Mouse (Mus musculus): ENCODE data around the gene Mapre1. TPM values are rescaled to one million over a fixed set of nuclear protein-coding genes. Genes with fewer than 3 reads are reported as not detected.
"Not testable (repeated sequence)": the region's sequence is repeated elsewhere in the genome, so short reads cannot be mapped to it uniquely, and the experiment has no call there.

Gene Mapre1
- polyA plus RNA-seq, 1 experiment from 2014 or later = 438 TPM

- H3K27ac ChIP-seq = no peak overlapping the region
- no peak overlapping the region for H3K4me3 ChIP-seq
- no peak overlapping the region for H3K9ac ChIP-seq
- no peaks in the 10 kb centered on the region for H3K27me3 ChIP-seq
- H3K4me2 ChIP-seq = no peak overlapping the region
- H3K36me3 ChIP-seq = 0 out of 2 replicates have a peak, but pooled peaks cover 4% of the 10 kb centered on the region
- no peak for ATAC-seq (ENCODE audit: low FRiP score)
- H3K9me3 ChIP-seq = no peaks in the 10 kb centered on the region
- 80% methylated on average over 4 of the region's 4 CpGs for WGBS
- H3K4me1 ChIP-seq (replicated peaks) = peaks cover 12% of the 10 kb centered on the region
These were observed 40.1 kb downstream of the Mapre1 start for GRCm38 (mm10) chr2:153781181-153781580.

GRCm38 (mm10) chr2:153784668-153785067, 43.6 kb downstream of the Mapre1 start:
- H3K9ac ChIP-seq = no peak overlapping the region
- no peaks in the 10 kb centered on the region for H3K4me1 ChIP-seq (replicated peaks)
- no peaks in the 10 kb centered on the region for H3K27me3 ChIP-seq
- no peak overlapping the region for H3K4me3 ChIP-seq
- 98% methylated on average over 2 of the region's 2 CpGs for WGBS
- ATAC-seq (ENCODE audit: low FRiP score) = no peak
- H3K27ac ChIP-seq = no peak overlapping the region
- H3K9me3 ChIP-seq = no peaks in the 10 kb centered on the region
- H3K4me2 ChIP-seq = no peak overlapping the region
- no peaks in the 10 kb centered on the region for H3K36me3 ChIP-seq

- Histone ChIP-seq H3K9ac (no peak overlapping the region), H3K4me2 (no peak overlapping the region), H3K27ac (no peak overlapping the region), H3K36me3 (no peaks in the 10 kb centered on the region), H3K9me3 (no peaks in the 10 kb centered on the region), H3K4me3 (no peak overlapping the region), H3K4me1 (replicated peaks) (no peaks in the 10 kb centered on the region), H3K27me3 (no peaks in the 10 kb centered on the region)
- ATAC-seq (ENCODE audit: low FRiP score) = no peak
These were observed 52.3 kb downstream of the Mapre1 start for GRCm38 (mm10) chr2:153793366-153793765.

GRCm38 (mm10) chr2:153795090-153795489, 54.0 kb downstream of the Mapre1 start:
- H3K4me2 ChIP-seq = no peak overlapping the region
- H3K4me1 ChIP-seq (replicated peaks) = no peaks in the 10 kb centered on the region
- WGBS = 67% methylated on average over 5 of the region's 5 CpGs
- no peaks in the 10 kb centered on the region for H3K27me3 ChIP-seq
- no peak overlapping the region for H3K9ac ChIP-seq
- H3K9me3 ChIP-seq = no peaks in the 10 kb centered on the region
- no peaks in the 10 kb centered on the region for H3K36me3 ChIP-seq
- no peak overlapping the region for H3K4me3 ChIP-seq
- ATAC-seq (ENCODE audit: low FRiP score) = no peak
- H3K27ac ChIP-seq = no peak overlapping the region

GRCm38 (mm10) chr2:153807464-153807863, 66.4 kb downstream of the Mapre1 start:
- H3K4me1 ChIP-seq (replicated peaks); H3K27me3 ChIP-seq; H3K9me3 ChIP-seq; H3K9ac ChIP-seq; H3K27ac ChIP-seq; H3K4me3 ChIP-seq; ATAC-seq (ENCODE audit: low FRiP score); H3K4me2 ChIP-seq; H3K36me3 ChIP-seq: not testable (repeated sequence)

- H3K4me1 ChIP-seq (replicated peaks) = no peaks in the 10 kb centered on the region
- H3K27me3 ChIP-seq = no peaks in the 10 kb centered on the region
- no peaks in the 10 kb centered on the region for H3K36me3 ChIP-seq
- H3K4me3 ChIP-seq = no peak overlapping the region
- H3K27ac ChIP-seq = no peak overlapping the region
- no peak overlapping the region for H3K4me2 ChIP-seq
- 78% methylated on average over 8 of the region's 8 CpGs for WGBS
- H3K9ac ChIP-seq = no peak overlapping the region
- no peaks in the 10 kb centered on the region for H3K9me3 ChIP-seq
- ATAC-seq (ENCODE audit: low FRiP score) = no peak
These were observed 67.1 kb downstream of the Mapre1 start for GRCm38 (mm10) chr2:153808146-153808545.

- Histone ChIP-seq H3K4me2 (no peak overlapping the region), H3K9me3 (no peaks in the 10 kb centered on the region), H3K27ac (no peak overlapping the region), H3K4me1 (replicated peaks) (no peaks in the 10 kb centered on the region), H3K4me3 (no peak overlapping the region), H3K36me3 (no peaks in the 10 kb centered on the region), H3K27me3 (no peaks in the 10 kb centered on the region), H3K9ac (no peak overlapping the region)
- 89% methylated on average over 6 of the region's 6 CpGs for WGBS
- ATAC-seq (ENCODE audit: low FRiP score) = no peak
These were observed 67.8 kb downstream of the Mapre1 start for GRCm38 (mm10) chr2:153808841-153809240.

GRCm38 (mm10) chr2:153809921-153810320, 68.8 kb downstream of the Mapre1 start:
- Histone ChIP-seq H3K9ac (no peak overlapping the region), H3K36me3 (no peaks in the 10 kb centered on the region), H3K9me3 (no peaks in the 10 kb centered on the region), H3K27me3 (no peaks in the 10 kb centered on the region), H3K4me1 (replicated peaks) (no peaks in the 10 kb centered on the region), H3K4me3 (no peak overlapping the region), H3K27ac (no peak overlapping the region), H3K4me2 (no peak overlapping the region)
- 76% methylated on average over 3 of the region's 3 CpGs for WGBS
- no peak for ATAC-seq (ENCODE audit: low FRiP score)

- no peaks in the 10 kb centered on the region for H3K9me3 ChIP-seq
- ATAC-seq (ENCODE audit: low FRiP score) = no peak
- H3K9ac ChIP-seq = no peak overlapping the region
- no peak overlapping the region for H3K4me2 ChIP-seq
- 93% methylated on average over 2 of the region's 2 CpGs for WGBS
- peaks cover 6% of the 10 kb centered on the region; the same call in 1 of the 2 replicates for H3K4me1 ChIP-seq (replicated peaks)
- no peaks in the 10 kb centered on the region for H3K27me3 ChIP-seq
- no peak overlapping the region for H3K27ac ChIP-seq
- H3K4me3 ChIP-seq = no peak overlapping the region
- no peaks in the 10 kb centered on the region for H3K36me3 ChIP-seq
These were observed 81.0 kb downstream of the Mapre1 start for GRCm38 (mm10) chr2:153822005-153822543.

Other genes starting within 250 kb of the Mapre1 start
- not detected in 2 replicates for gene 4930404H24Rik, start 248.5 kb upstream of the Mapre1 start, polyA plus RNA-seq (2015; fragmentation: Nextera tagmentation; extraction: Ambion mirVana)
- gene Nol4l, start 211.3 kb upstream of the Mapre1 start, polyA plus RNA-seq (2015; fragmentation: Nextera tagmentation; extraction: Ambion mirVana) = 42.4 and 43.8 TPM in 2 replicates
- gene Commd7, start 108.5 kb upstream of the Mapre1 start, polyA plus RNA-seq (2015; fragmentation: Nextera tagmentation; extraction: Ambion mirVana) = 88.3 and 88.8 TPM in 2 replicates
- gene Dnmt3b, start 91.8 kb upstream of the Mapre1 start, polyA plus RNA-seq (2015; fragmentation: Nextera tagmentation; extraction: Ambion mirVana) = 4.4 and 4.9 TPM in 2 replicates
- 0.09 TPM in 1 of 2 replicates, not detected in the other for gene Dnmt3c, start 44.6 kb upstream of the Mapre1 start, polyA plus RNA-seq (2015; fragmentation: Nextera tagmentation; extraction: Ambion mirVana)
- not detected in 2 replicates for gene Efcab8, start 38.7 kb downstream of the Mapre1 start, polyA plus RNA-seq (2015; fragmentation: Nextera tagmentation; extraction: Ambion mirVana)
- not detected in 2 replicates for gene Sun5, start 129.8 kb downstream of the Mapre1 start, polyA plus RNA-seq (2015; fragmentation: Nextera tagmentation; extraction: Ambion mirVana)
- not detected in 2 replicates for gene Bpifb2, start 133.8 kb downstream of the Mapre1 start, polyA plus RNA-seq (2015; fragmentation: Nextera tagmentation; extraction: Ambion mirVana)
- gene Bpifb6, start 159.1 kb downstream of the Mapre1 start, polyA plus RNA-seq (2015; fragmentation: Nextera tagmentation; extraction: Ambion mirVana) = not detected in 2 replicates
- 0.12 TPM in 1 of 2 replicates, not detected in the other for gene Bpifb3, start 177.0 kb downstream of the Mapre1 start, polyA plus RNA-seq (2015; fragmentation: Nextera tagmentation; extraction: Ambion mirVana)
- gene Bpifb4, start 196.9 kb downstream of the Mapre1 start, polyA plus RNA-seq (2015; fragmentation: Nextera tagmentation; extraction: Ambion mirVana) = not detected in 2 replicates
- not detected in 2 replicates for gene Bpifa6, start 233.7 kb downstream of the Mapre1 start, polyA plus RNA-seq (2015; fragmentation: Nextera tagmentation; extraction: Ambion mirVana)

Data from hindbrain, embryonic 13.5 days (tissue).